Mouse (Mus musculus): ENCODE measurements around the gene Msgn1.

DNA sequence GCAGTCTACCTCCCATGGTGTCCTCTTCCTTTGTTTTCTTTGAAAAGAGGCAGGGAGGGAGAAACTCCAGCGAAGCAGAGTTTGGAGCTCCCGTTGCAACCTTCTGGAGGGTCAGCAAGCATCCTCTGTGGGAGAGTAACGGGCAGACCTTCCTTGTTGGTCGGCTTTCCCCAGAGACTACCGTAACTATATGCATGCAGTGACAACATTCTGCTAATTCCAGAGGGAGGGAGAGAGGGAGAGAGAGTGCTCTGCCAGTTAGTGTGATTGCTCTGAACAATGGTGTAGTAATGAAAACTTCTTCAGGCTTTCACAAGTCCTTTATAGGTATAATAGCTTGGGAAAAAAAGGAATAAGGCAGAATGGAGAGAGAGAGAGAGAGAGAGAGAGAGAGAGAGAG lies 15.9 kb upstream of the Msgn1 start:
- TF ChIP-seq POLR2A (IDR thresholded peaks at IDR 0.05; ENCODE audit: low read depth, low read length), result no peak
- TF ChIP-seq CTCF (conservative IDR thresholded peaks at IDR 0.05; ENCODE audit: insufficient read depth, insufficient read length, low read depth, low read length), result no peak

Measured in kidney, adult 2 months (tissue).